Mouse (Mus musculus) E14TG2a.4 (cell line): ENCODE measurements around the gene Dip2c.

Experiments used
- CTCF ChIP-seq: conservative IDR thresholded peaks from 2 replicates; pipeline ENCODE4 v1.5.1; 2014; ENCODE audit warnings: low read length
- NANOG ChIP-seq: IDR thresholded peaks from 2 replicates; pipeline ENCODE4 v1.6.1; 2014; ENCODE audit warnings: borderline replicate concordance, low read length, mixed read lengths
- POU5F1 ChIP-seq: IDR thresholded peaks from 2 replicates; pipeline ENCODE4 v1.6.1; 2014; ENCODE audit warnings: low read length, borderline replicate concordance

- no peak for TF ChIP-seq CTCF
- TF ChIP-seq NANOG, result no peak
- no peak for TF ChIP-seq POU5F1
These were observed 384.4 kb downstream of the Dip2c start for GRCm38 (mm10) chr13:9660711-9661110.
